Mouse (Mus musculus) brain, embryonic 14.5 days (tissue): ENCODE results near the gene Cdon.

Experiments used
- CTCF ChIP-seq: fragments of 200-500 bp; IDR thresholded peaks from 2 replicates; pipeline ENCODE4 v1.5.1; 2012; ENCODE audit warnings: inconsistent platforms, mild to moderate bottlenecking, moderate library complexity, borderline replicate concordance; ENCODE audit not compliant: insufficient read depth, insufficient read length; ENCODE audit errors: extremely low read depth
- POLR2A ChIP-seq: fragments of 200-500 bp; IDR thresholded peaks from 2 replicates; pipeline ENCODE4 v1.6.1; 2012; ENCODE audit warnings: mild to moderate bottlenecking, inconsistent platforms, borderline replicate concordance; ENCODE audit not compliant: poor library complexity, insufficient read depth, insufficient read length, severe bottlenecking; ENCODE audit errors: extremely low read depth

DNA sequence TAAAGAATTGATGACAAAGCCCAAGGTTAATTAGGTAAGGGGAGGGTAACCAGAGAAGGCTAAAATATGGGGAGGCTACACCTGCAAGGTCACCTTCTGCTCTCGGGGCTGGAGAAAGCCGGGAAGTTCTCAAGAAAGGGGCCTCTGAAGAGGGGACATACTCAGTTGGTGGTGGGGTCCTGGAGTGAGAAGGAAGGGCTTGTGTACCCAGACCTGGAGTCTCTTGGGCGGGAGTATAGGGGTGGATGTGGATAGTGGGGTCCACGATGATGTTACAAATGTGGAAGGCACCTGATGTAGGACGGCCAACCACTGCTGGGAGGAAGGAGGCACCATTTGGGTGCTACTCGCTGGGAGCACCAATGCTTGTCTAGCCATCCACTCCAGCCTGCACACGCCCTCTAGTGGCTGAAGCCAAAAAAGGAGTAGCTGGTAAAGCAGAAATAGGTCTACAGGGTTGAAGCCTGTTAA, 103.0 kb downstream of the Cdon start:
- peak; percentile 82 for TF ChIP-seq CTCF
- TF ChIP-seq POLR2A = no peak
